Mouse (Mus musculus) Patski (cell line): ENCODE results near the gene Snx15. TPM values are rescaled to one million over a fixed set of nuclear protein-coding genes. Genes with fewer than 3 reads are reported as not detected.

Source experiments
- ATAC-seq: fragments of 100-300 bp; one replicate; pipeline ENCODE4 v1.8.0; 2021
- CTCF ChIA-PET: fragments of 350-600 bp; sonication (Branson Sonifier 250); formaldehyde crosslinking; loops from one replicate; lab custom pipeline; 2022; ENCODE audit warnings: inconsistent platforms; lab: Charles Lee
- POLR2A ChIA-PET: fragments of 350-600 bp; sonication (Branson Sonifier 250); formaldehyde crosslinking; loops from one replicate; lab custom pipeline; 2022; ENCODE audit warnings: antibody characterized with exemption, inconsistent platforms; lab: Charles Lee
- DNase-seq: peaks from one replicate; pipeline ENCODE4 v3.0.0-alpha.2; 2011; ENCODE audit warnings: low read depth, low spot score
- H3K27me3 ChIP-seq: fragments of 371-371 bp; one replicate; pipeline ENCODE4 v1.5.1; 2021
- CTCF ChIP-seq: fragments of 100-300 bp; IDR thresholded peaks from one replicate; pipeline ENCODE4 v1.5.1; 2021
- in situ Hi-C: fragments of 300-500 bp; cut with MboI; formaldehyde crosslinking; loops from 3 replicates; pipeline ENCODE4 v1.11.1; 2018; ENCODE audit warnings: low pct_unique_long_range_greater_than_20kb, mixed read lengths
- polyA plus RNA-seq: library from polyadenylated mRNA; unstranded; gene quantifications from one replicate; pipeline ENCODE4 v1.2.3, GENCODE M21; 2021

The Snx15 gene
- polyA plus RNA-seq, 1 experiment from 2014 or later: 40.4 TPM

DNA sequence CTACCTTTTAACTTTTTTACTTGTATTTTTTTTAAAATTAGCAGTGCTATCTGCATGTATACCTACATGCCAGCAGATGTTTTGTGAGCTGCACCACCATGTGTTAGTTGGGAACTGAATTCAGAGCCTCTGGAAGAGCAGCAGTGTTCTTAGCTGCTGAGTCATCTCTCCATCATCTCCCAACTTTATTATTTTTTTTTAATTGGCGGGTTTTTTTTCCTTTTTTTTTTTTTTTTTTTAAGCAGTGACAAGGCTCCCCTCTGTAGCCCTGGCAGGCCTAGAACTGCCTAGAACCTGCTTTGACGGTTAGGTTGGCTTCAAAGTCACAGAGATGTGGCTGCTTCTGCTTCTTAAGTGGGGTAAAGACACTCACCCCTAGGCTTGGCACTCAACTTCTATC is 3.2 kb downstream of the Snx15 start:
- TF ChIP-seq CTCF: no peak
- POLR2A ChIA-PET: interaction anchor here (0.6 to 0.8 kb wide), 2 partner anchors 47 to 169 kb away, joined by 3 read pairs; no protein-coding TSS in a partner anchor
- H3K27me3 ChIP-seq: no peaks in the 10 kb centered on the region
- ATAC-seq: no peak
- in situ Hi-C loops: loop anchor here (5.0 kb wide), 1 partner anchor 163 kb away; the partner anchor contains the start of gene Pola2
- no peak for DNase-seq
- CTCF ChIA-PET: interaction anchor here (3.9 kb wide), 1 partner anchor 17 kb away, joined by 19 read pairs; the partner anchor contains the start of genes Arl2 and Batf2

DNA sequence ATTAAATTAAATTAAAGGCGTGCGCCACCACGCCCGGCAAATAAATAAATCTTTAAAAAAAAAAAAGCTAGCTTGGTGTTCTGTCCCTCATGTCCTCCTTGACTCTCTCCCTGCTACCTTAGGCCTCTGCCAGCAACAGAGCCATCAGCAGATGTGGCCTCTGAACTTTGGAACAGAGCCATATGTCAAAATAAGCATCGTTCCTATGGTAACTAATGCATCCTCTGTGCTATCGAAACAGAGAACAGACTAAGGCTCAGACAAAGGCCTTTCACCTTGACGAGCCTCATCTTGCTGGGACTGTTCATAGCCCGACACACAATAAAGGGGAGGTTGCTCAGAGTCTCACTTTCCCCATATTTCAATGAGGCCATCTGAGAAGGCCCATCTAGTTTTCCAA is 4.8 kb downstream of the Snx15 start:
- POLR2A ChIA-PET: no interaction called here
- ATAC-seq (no peak), DNase-seq (no peak)
- CTCF ChIA-PET: interaction anchor here (2.0 kb wide), 1 partner anchor 106 kb away, joined by 4 read pairs; no protein-coding TSS in a partner anchor
- no peak for TF ChIP-seq CTCF
- in situ Hi-C loops: no loop called here
- H3K27me3 ChIP-seq: no peaks in the 10 kb centered on the region

DNA sequence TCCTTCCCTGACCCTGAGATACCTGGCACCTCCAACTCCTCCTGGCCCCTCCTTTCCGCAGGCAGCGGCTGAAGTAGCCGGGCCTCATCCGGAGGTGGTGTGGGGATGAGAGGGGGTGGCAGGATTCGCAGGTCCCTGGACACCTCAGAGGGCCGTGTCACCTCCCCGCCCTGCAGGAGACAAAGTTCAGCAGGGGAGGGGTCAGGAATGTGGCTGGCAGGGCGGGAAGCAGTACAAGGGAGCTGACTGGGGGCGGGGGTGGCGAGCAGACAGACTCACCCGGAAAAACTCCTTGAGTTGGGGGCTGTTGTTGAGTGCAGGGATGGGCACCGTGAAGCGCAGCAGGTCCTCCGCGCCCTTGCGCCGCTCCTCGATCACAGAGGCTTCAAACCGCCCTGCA is 6.3 kb downstream of the Snx15 start:
- in situ Hi-C loops: no loop called here
- CTCF ChIA-PET: interaction anchor here (1.2 kb wide), 1 partner anchor 19 kb away, joined by 4 read pairs; the partner anchor contains the start of genes Arl2 and Batf2
- POLR2A ChIA-PET: no interaction called here

DNA sequence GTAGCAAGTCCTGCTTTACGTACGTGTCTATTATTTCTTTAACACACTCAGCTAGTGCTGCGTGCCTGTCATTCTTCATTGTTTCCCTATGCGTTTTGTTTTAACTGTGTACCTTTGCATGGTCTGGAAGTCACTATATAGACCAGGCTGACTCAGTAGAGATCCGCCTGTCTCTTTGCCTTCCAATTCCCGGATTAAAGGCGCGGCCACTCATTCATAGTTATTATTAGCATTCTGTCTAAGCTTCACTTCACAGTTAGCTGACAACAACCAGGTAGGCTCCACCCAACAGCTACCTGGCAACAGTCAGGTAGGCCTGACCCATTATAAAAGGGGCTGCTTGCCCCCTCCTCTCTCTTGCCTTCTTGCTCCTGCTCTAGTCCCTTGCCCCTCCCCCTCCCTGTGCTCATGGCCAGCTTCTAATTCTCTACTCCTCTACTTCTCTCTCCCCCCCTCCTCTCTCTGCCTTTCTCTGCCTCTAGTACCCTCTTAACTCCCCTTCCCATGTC is 9.4 kb downstream of the Snx15 start:
- ATAC-seq: no peak
- in situ Hi-C loops: no loop called here
- no peak for DNase-seq
- ChIA-PET CTCF (interaction anchor here (0.7 to 1.0 kb wide), 2 partner anchors 22 to 52 kb away, joined by 3 read pairs; no protein-coding TSS in a partner anchor), POLR2A (interaction anchor here (0.6 to 1.5 kb wide), 3 partner anchors 27 to 62 kb away, joined by 3 to 6 read pairs (median 5); partner anchors contain the start of gene Vps51)
- H3K27me3 ChIP-seq: no peaks in the 10 kb centered on the region
- TF ChIP-seq CTCF: no peak

More for the DNA sequence above, 6.3 kb downstream of the Snx15 start:
- DNase-seq (no peak), ATAC-seq (no peak)
- TF ChIP-seq CTCF: no peak
- H3K27me3 ChIP-seq: no peaks in the 10 kb centered on the region

DNA sequence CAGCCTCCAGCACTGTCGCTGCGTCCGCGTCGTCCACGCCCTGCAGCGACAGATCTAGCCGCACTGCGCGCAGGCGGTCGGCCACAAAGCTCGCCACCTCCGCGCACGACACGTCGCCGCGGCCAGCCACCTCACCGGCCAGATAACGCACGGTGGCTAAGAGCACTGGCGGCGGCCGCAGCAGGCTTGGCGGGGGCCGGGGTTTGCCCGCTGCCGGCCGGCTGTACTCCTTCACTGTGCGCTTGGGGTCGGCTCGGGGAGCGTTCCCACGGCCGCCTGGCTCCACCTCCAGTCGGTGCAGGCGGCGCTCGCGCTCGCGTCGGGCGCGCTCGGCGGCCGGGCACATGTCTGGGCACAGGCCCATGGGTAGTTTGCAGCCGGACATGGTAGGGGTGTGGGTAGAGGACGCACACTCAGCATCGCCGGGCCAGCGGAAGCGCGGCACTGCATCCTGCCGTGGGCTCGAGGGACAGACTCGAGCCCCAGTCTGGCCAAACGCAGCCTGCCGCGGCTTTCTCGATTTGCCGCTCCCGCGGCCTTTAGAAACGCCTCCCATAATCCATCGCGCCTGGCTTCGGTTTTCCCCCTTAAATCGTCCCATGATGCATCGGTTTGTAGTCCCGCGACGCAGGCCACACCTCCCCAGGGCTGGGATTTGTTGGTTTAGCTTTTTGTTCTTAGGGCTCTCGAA is 10.0 kb downstream of the Snx15 start, which contains the start of gene Sac3d1:
Gene Sac3d1, minus strand, starts transcription at position 665 of the 691 bp plus-strand sequence.
- peak; percentile 67 for DNase-seq
- ChIA-PET CTCF (interaction anchor here (1.0 kb wide), 1 partner anchor 21 kb away, joined by 3 read pairs; no protein-coding TSS in a partner anchor), POLR2A (interaction anchor here (1.0 to 1.5 kb wide), 4 partner anchors 9 to 72 kb away, joined by 3 to 5 read pairs (median 3); partner anchors contain the start of genes Syvn1 and Vps51)
- no peak for TF ChIP-seq CTCF
- in situ Hi-C loops: no loop called here
- no peaks in the 10 kb centered on the region for H3K27me3 ChIP-seq
- peak; percentile 54 for ATAC-seq

DNA sequence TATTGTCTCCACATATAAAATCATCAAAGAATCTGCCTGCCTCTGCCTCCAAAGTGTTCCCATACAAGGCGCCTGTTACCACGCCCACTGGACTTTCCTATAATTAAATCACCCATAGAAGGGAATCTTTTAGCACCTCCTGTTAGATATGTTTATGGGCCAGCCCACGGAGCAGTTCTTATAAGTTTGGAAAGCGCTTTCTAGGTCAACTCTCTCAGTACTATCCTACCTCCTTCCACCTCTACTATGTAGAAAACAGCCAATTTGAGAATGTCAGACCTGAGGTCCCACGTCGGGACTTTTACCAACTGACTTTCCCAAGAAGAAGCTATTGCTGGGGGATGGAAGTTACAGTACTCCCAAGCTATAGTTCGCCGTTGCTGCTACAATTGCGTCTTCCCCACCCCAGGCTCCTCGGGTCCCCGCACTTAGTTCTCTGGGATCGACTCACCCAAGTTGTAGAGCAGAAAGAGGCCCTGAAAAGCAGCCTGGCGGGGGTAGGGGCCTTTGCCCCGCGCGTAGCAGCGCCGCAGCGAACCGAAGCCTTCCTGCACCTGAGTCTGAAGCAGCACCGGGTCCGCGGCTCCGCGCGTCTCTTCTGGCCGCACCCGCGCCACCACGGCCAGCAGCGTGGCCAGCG is 10.6 kb downstream of the Snx15 start:
- CTCF ChIA-PET: no interaction called here
- DNase-seq: no peak
- in situ Hi-C loops: no loop called here

DNA sequence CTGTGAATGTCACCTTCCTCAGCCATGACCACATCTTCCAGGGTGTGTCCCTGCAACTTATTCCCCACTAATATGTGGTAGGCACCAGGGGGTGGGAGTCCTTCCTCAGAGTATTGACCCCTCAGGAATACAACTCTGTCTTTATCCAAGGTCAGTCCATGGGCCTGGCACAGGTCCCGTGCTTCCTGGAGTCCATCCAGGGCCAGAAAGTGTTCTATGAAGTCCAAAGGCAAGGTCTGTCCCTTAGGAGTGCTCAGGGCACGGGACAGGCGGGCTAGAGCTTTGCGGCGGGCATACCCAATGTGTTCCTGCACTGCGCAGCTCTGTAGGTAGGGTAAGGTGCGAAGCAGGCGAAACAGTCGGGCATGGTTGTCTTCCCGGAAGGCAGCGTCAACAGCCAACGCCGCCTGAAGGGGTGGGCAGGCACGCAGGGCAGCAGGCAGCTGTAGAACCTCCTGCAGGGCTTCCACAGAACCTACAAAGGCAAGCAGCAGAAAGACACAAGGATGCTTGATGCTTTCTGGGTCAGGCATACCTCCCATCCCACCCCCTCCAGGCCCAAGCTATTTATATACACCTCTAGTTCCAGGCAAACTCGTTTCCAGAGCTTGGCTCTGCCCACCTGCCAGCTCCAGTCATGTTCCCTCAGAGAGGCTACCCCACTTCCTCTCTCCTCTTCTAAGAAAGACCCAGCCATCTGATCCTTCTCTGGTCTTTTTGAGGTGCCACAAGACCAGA is 11.8 kb downstream of the Snx15 start:
- ATAC-seq (no peak), DNase-seq (no peak)
- in situ Hi-C loops: no loop called here
- TF ChIP-seq CTCF: no peak
- H3K27me3 ChIP-seq: no peaks in the 10 kb centered on the region
- ChIA-PET CTCF (interaction anchor here (0.6 to 2.3 kb wide), 2 partner anchors 10 to 49 kb away, joined by 3 to 7 read pairs; no protein-coding TSS in a partner anchor), POLR2A (interaction anchor here (1.0 kb wide), 1 partner anchor 247 kb away, joined by 4 read pairs; no protein-coding TSS in a partner anchor)

More for the DNA sequence above, 10.6 kb downstream of the Snx15 start:
- POLR2A ChIA-PET: interaction anchor here (1.0 to 1.5 kb wide), 4 partner anchors 10 to 71 kb away, joined by 3 to 5 read pairs (median 3); partner anchors contain the start of genes Syvn1 and Vps51
- TF ChIP-seq CTCF: no peak
- ATAC-seq: peak; percentile 23
- no peaks in the 10 kb centered on the region for H3K27me3 ChIP-seq

DNA sequence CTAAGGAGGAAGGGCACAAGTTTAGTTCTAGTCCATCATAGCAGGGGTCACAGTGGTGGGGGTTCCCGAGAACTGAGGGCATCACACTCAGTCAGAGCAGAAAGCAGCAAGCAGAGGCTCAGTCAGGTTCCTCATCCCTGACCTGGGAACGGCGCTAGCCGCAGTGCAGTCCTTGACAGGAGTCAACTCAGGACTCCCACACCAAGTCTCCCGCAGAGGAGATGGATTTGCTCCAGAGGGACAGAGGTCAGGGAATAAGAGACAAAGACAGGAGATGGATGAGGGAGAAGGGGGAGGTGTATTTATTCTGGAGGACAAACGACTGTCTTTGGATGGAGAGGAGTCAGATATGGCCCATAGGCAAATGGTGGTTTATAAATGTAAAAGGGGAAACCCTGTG is 15.0 kb downstream of the Snx15 start:
- CTCF ChIA-PET: no interaction called here
- POLR2A ChIA-PET: no interaction called here
- ATAC-seq (no peak), DNase-seq (no peak)
- in situ Hi-C loops: no loop called here
- TF ChIP-seq CTCF: no peak
- no peaks in the 10 kb centered on the region for H3K27me3 ChIP-seq

DNA sequence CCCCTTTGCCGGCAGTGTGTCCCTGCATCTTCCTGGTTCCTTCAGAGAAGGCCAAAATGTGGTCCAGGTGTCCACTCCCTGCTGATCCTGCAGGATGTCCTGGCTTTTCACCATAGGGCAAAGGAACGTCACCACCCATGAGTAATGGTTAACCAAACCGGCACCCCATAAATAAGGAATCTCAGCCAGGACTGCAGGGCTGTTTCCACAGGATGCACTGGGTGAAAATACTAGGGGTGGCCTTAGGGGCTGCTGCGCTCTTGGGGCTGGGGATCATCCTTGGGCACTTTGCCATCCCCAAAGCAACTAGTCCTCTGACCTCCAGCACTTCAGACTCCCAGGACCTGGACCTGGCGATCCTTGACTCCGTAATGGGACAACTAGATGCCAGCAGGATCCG is 22.5 kb downstream of the Snx15 start, which contains the start of gene Naaladl1:
Gene Naaladl1, plus strand, starts transcription at position 197 of the 400 bp plus-strand sequence.
- in situ Hi-C loops: no loop called here
- TF ChIP-seq CTCF: no peak
- POLR2A ChIA-PET: no interaction called here
- CTCF ChIA-PET: interaction anchor here (0.6 kb wide), 1 partner anchor 10 kb away, joined by 3 read pairs; no protein-coding TSS in a partner anchor
- DNase-seq (no peak), ATAC-seq (no peak)
- no peaks in the 10 kb centered on the region for H3K27me3 ChIP-seq
